10 mouse cellular contexts compared by ENCODE assay signal in genomic region chr17:26699819-26700616, GRCm38 (mm10). TPM values are rescaled to one million over a fixed set of nuclear protein-coding genes. Genes with fewer than 3 reads are reported as not detected.
DNase-seq lines count a peak whose midpoint lies in the region; ATAC-seq and TF ChIP-seq lines count a peak whose summit lies in the region.
"Had no signal": no experiment of that assay in that cellular context is flagged by ENCODE, and none has a peak within 500 bp of the region (broad histone marks: within the 10 kb centered on the region; RNA-seq: fewer than 3 reads in every experiment).

No protein-coding gene starts in this region.

- no peak for TF ChIP-seq POLR2A in spleen, adult 2 months (IDR thresholded peaks at IDR 0.05; ENCODE audit: low read depth, low read length)

- H3K27me3 ChIP-seq in spleen, adult 2 months (ENCODE audit: control insufficient read depth, insufficient read depth, low read length): no peaks in the 10 kb centered on the region
- H3K27me3 ChIP-seq in intestine, postnatal 0 days (replicated peaks; ENCODE audit: control insufficient read depth, insufficient read depth, low read length): no peaks in the 10 kb centered on the region
- H3K27me3 ChIP-seq in stomach, postnatal 0 days (ENCODE audit: control insufficient read depth, insufficient read depth, low read length): no peaks in the 10 kb centered on the region
- no peaks in the 10 kb centered on the region for H3K27me3 ChIP-seq in midbrain, embryonic 11.5 days (ENCODE audit: control insufficient read depth, insufficient read depth, low read length)
- H3K27me3 ChIP-seq: forebrain, embryonic 15.5 days; limb, embryonic 13.5 days had no signal

- peak; percentile 59 for DNase-seq in cerebellum, adult 11 months
- DNase-seq in spleen, adult 2 months (ENCODE audit: low read depth in 1 of 2, low spot score in 2 of 2): no peak
- no peak for DNase-seq in spleen, postnatal 10 days (ENCODE audit: low spot score in 2 of 2)
- DNase-seq in stomach, postnatal 0 days (ENCODE audit: low spot score): peak; percentile 81
- no peak for DNase-seq in midbrain, embryonic 11.5 days (ENCODE audit: low spot score, missing footprints)
- no peak for DNase-seq in thymus, postnatal 0 days (ENCODE audit: low spot score)

- no peak overlapping the region for H3K4me3 ChIP-seq in spleen, adult 2 months (ENCODE audit: extremely low read depth, insufficient read depth, insufficient read length)
- no peak overlapping the region for H3K4me3 ChIP-seq in intestine, postnatal 0 days (ENCODE audit: low read depth, low read length)
- no peak overlapping the region for H3K4me3 ChIP-seq in stomach, postnatal 0 days (ENCODE audit: low read depth, low read length)
- no peak overlapping the region for H3K4me3 ChIP-seq in midbrain, embryonic 11.5 days (ENCODE audit: low read depth, low read length)
- H3K4me3 ChIP-seq: forebrain, embryonic 15.5 days; limb, embryonic 13.5 days had no signal

- peak overlapping the region; percentile 18; the same call in 1 of the 2 replicates for H3K27ac ChIP-seq in spleen, adult 2 months (ENCODE audit: insufficient read depth, low read length)
- peak overlapping the region; percentile 79 for H3K27ac ChIP-seq in intestine, postnatal 0 days (ENCODE audit: low read depth, low read length)
- H3K27ac ChIP-seq in stomach, postnatal 0 days (replicated peaks): peak overlapping the region; percentile 35; the same call in 1 of the 2 replicates
- no peak overlapping the region for H3K27ac ChIP-seq in midbrain, embryonic 11.5 days (ENCODE audit: low read depth, low read length)
- H3K27ac ChIP-seq: forebrain, embryonic 15.5 days; limb, embryonic 13.5 days had no signal

- no peak for TF ChIP-seq CTCF in spleen, adult 2 months (IDR thresholded peaks at IDR 0.05; ENCODE audit: extremely low read depth, insufficient read depth, insufficient read length, insufficient replicate concordance)
- peak; percentile 31; the same call in 1 of the 2 replicates for TF ChIP-seq CTCF in intestine, postnatal 0 days (IDR thresholded peaks at IDR 0.05; ENCODE audit: low read depth)
- no peak for TF ChIP-seq CTCF in stomach, postnatal 0 days (IDR thresholded peaks at IDR 0.05; ENCODE audit: low read depth)

- TF ChIP-seq EP300 in stomach, postnatal 0 days (optimal IDR thresholded peaks at IDR 0.05): no peak

- ATAC-seq in cerebellum, adult (ENCODE audit: insufficient number of reproducible peaks, low FRiP score, low TSS enrichment): no peak
- ATAC-seq in intestine, postnatal 0 days: peak; percentile 89
- ATAC-seq in stomach, postnatal 0 days (ENCODE audit: low FRiP score, low TSS enrichment): peak; percentile 92
- no peak for ATAC-seq in midbrain, embryonic 11.5 days (ENCODE audit: low FRiP score)
- ATAC-seq: forebrain, embryonic 15.5 days had no signal

- peaks cover 30% of the 10 kb centered on the region for H3K36me3 ChIP-seq in spleen, adult 2 months (ENCODE audit: control insufficient read depth, insufficient read depth, low read length)
- H3K36me3 ChIP-seq in intestine, postnatal 0 days (ENCODE audit: control insufficient read depth, insufficient read depth): peaks cover 34% of the 10 kb centered on the region
- H3K36me3 ChIP-seq in stomach, postnatal 0 days (ENCODE audit: control insufficient read depth, insufficient read depth, low read length): peaks cover 16% of the 10 kb centered on the region
- H3K36me3 ChIP-seq in midbrain, embryonic 11.5 days (ENCODE audit: control insufficient read depth, insufficient read depth, low read length): peaks cover 8% of the 10 kb centered on the region; the same call in 1 of the 2 replicates

- H3K4me2 ChIP-seq in intestine, postnatal 0 days (replicated peaks; ENCODE audit: low read depth): no peak overlapping the region
- H3K4me2 ChIP-seq in stomach, postnatal 0 days (replicated peaks; ENCODE audit: low read depth): no peak overlapping the region
- H3K4me2 ChIP-seq in midbrain, embryonic 11.5 days: no peak overlapping the region
- H3K4me2 ChIP-seq: forebrain, embryonic 15.5 days; limb, embryonic 13.5 days had no signal

- H3K4me1 ChIP-seq in spleen, adult 2 months (ENCODE audit: control insufficient read depth, insufficient read depth, insufficient read length): no peaks in the 10 kb centered on the region
- H3K4me1 ChIP-seq in intestine, postnatal 0 days (replicated peaks; ENCODE audit: control insufficient read depth, insufficient read depth, low read length): 0 out of 2 replicates have a peak, but pooled peaks cover 5% of the 10 kb centered on the region
- H3K4me1 ChIP-seq in stomach, postnatal 0 days (replicated peaks; ENCODE audit: control insufficient read depth, insufficient read depth): no peaks in the 10 kb centered on the region
- no peaks in the 10 kb centered on the region for H3K4me1 ChIP-seq in midbrain, embryonic 11.5 days (ENCODE audit: control insufficient read depth, insufficient read depth, low read length)
- H3K4me1 ChIP-seq: forebrain, embryonic 15.5 days; limb, embryonic 13.5 days had no signal

- 86% methylated on average over 10 of the region's 10 CpGs for WGBS in spleen, adult 2 months
- WGBS in intestine, postnatal 0 days: 64% methylated on average over 10 of the region's 10 CpGs
- 77% methylated on average over 10 of the region's 10 CpGs for WGBS in stomach, postnatal 0 days
- 93% methylated on average over 10 of the region's 10 CpGs for WGBS in midbrain, embryonic 11.5 days

- no peak overlapping the region for H3K9ac ChIP-seq in intestine, postnatal 0 days (ENCODE audit: low read depth, low read length)
- no peak overlapping the region for H3K9ac ChIP-seq in stomach, postnatal 0 days (ENCODE audit: low read length)
- H3K9ac ChIP-seq in midbrain, embryonic 11.5 days (ENCODE audit: low read length): no peak overlapping the region
- H3K9ac ChIP-seq: forebrain, embryonic 15.5 days; limb, embryonic 13.5 days had no signal

- no peaks in the 10 kb centered on the region for H3K9me3 ChIP-seq in intestine, postnatal 0 days (ENCODE audit: control insufficient read depth)
- no peaks in the 10 kb centered on the region for H3K9me3 ChIP-seq in stomach, postnatal 0 days (ENCODE audit: control insufficient read depth, low read length)
- no peaks in the 10 kb centered on the region for H3K9me3 ChIP-seq in midbrain, embryonic 11.5 days (ENCODE audit: control insufficient read depth, low read length)
- H3K9me3 ChIP-seq: forebrain, embryonic 15.5 days; limb, embryonic 13.5 days had no signal

RNA-seq across cellular contexts. Expression of gene Crebrf, which starts 15.4 kb away (rescaled TPM):
- polyA plus RNA-seq in spleen, adult 2 months (2012; rRNA removed): 4.5 and 5.4 TPM in 2 replicates
- 13.5 and 15.1 TPM in 2 replicates for polyA plus RNA-seq in intestine, postnatal 0 days (2015; fragmentation: Nextera tagmentation; extraction: Ambion mirVana)
- 6.1 and 9.3 TPM in 2 replicates for polyA plus RNA-seq in stomach, postnatal 0 days (2015; fragmentation: Nextera tagmentation; extraction: Ambion mirVana)
- polyA plus RNA-seq in midbrain, embryonic 11.5 days (2014; fragmentation: Nextera tagmentation; extraction: Ambion mirVana): 4.0 and 5.5 TPM in 2 replicates
- 18.3 and 21.4 TPM in 2 replicates for polyA plus RNA-seq in thymus, postnatal 0 days (2015; fragmentation: Nextera tagmentation; extraction: Ambion mirVana)

RNA-seq across cellular contexts. Expression of gene Atp6v0e, which starts 37.0 kb away (rescaled TPM):
- polyA plus RNA-seq in spleen, adult 2 months (2012; rRNA removed): 150 and 192 TPM in 2 replicates
- 523 and 571 TPM in 2 replicates for polyA plus RNA-seq in intestine, postnatal 0 days (2015; fragmentation: Nextera tagmentation; extraction: Ambion mirVana)
- 334 and 340 TPM in 2 replicates for polyA plus RNA-seq in stomach, postnatal 0 days (2015; fragmentation: Nextera tagmentation; extraction: Ambion mirVana)
- 104 and 110 TPM in 2 replicates for polyA plus RNA-seq in midbrain, embryonic 11.5 days (2014; fragmentation: Nextera tagmentation; extraction: Ambion mirVana)
- 352 and 361 TPM in 2 replicates for polyA plus RNA-seq in thymus, postnatal 0 days (2015; fragmentation: Nextera tagmentation; extraction: Ambion mirVana)

Comparison
In these comparisons a context has a peak if more than half of its experiments do, and no peak if none do; other contexts are left out.
1. DNase-seq: peak in cerebellum, adult 11 months (single experiment) and stomach, postnatal 0 days (single experiment); none in spleen, adult 2 months (0 of 2), spleen, postnatal 10 days (0 of 2), midbrain, embryonic 11.5 days (single experiment) and thymus, postnatal 0 days (single experiment).
2. ATAC-seq: peak in intestine, postnatal 0 days (single experiment) and stomach, postnatal 0 days (single experiment); none in cerebellum, adult (single experiment) and midbrain, embryonic 11.5 days (single experiment).